Mouse (Mus musculus) adipose tissue, adult 10 weeks (tissue): Measurements from ENCODE around the gene Sell. TPM values are rescaled to one million over a fixed set of nuclear protein-coding genes. Genes with fewer than 3 reads are reported as not detected.

Source experiments
- polyA plus RNA-seq: library from polyadenylated mRNA; stranded (reverse); fragments of 350-450 nt; fragmentation: Illumina TruSeq; extraction: RNeasy Lipid Tissue Mini Kit (QIAGEN cat#74804); gene quantifications from one replicate; pipeline ENCODE4 v1.2.3, GENCODE M21; 2014; ENCODE audit warnings: low read depth, low replicate concordance

The Sell gene
- 1.6 TPM for polyA plus RNA-seq

DNA sequence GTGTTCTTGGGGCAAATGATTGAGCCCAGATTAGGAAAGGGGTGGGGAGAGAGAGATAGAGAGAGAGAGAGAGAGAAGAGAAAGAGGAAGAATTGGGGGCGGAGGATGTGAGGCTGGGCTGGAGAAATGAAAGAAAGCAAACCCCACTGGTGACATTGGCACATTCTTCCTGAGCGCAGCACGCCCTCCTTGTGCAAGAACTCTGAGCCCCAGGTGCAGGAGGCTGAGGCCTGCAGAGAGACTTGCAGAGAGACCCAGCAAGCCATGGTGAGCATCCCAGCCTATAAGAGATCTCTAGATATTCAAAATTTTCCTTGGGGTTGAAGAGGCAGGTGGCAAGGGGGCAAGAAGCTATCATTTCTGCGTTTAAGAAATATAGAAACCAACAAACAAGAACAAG is at the start of gene Sell:
Sell (plus strand) TSS at position 58 of the 400 bp plus-strand sequence.

GRCm38 (mm10) chr1:164047934-164048333 is 13.8 kb upstream of the Sell start, which contains the start of gene Sele:
Gene Sele, plus strand, starts transcription at chr1:164048234.

GRCm38 (mm10) chr1:164114947-164115493 is 53.2 kb downstream of the Sell start, which contains the start of gene Selp:
Gene Selp, plus strand, starts transcription at chr1:164115264.

Other genes with a start within 250 kb of the Sell start
- 22.0 TPM for gene Scyl3, start 132.9 kb upstream of the Sell start, polyA plus RNA-seq
- gene BC055324, start 67.2 kb upstream of the Sell start, polyA plus RNA-seq, result 1.3 TPM
- gene Mettl18, start 67.1 kb upstream of the Sell start, polyA plus RNA-seq, result 5.6 TPM
- gene Sele, start 13.7 kb upstream of the Sell start, polyA plus RNA-seq, result 0.20 TPM
- gene Selp, start 53.3 kb downstream of the Sell start, polyA plus RNA-seq, result 5.9 TPM
- gene F5, start 89.9 kb downstream of the Sell start, polyA plus RNA-seq, result 1.5 TPM
- 13.8 TPM for gene Slc19a2, start 187.1 kb downstream of the Sell start, polyA plus RNA-seq
- 20.7 TPM for gene Ccdc181, start 213.6 kb downstream of the Sell start, polyA plus RNA-seq
- 19.1 TPM for gene Nme7, start 242.1 kb downstream of the Sell start, polyA plus RNA-seq
- gene Blzf1, start 245.5 kb downstream of the Sell start, polyA plus RNA-seq, result 21.0 TPM